Mouse (Mus musculus) lung, postnatal 0 days (tissue): ENCODE measurements around the gene Fndc3b. TPM values are rescaled to one million over a fixed set of nuclear protein-coding genes. Genes with fewer than 3 reads are reported as not detected.

Experiments used
- ATAC-seq: fragments of 200-750 bp; cut with Nextera tagmentation; 2 replicates; pipeline ENCODE4 v1.8.0; 2017; ENCODE audit warnings: moderate library complexity
- DNase-seq: peaks from one replicate; pipeline ENCODE4 v3.0.0-alpha.2; 2016; ENCODE audit warnings: low spot score
- H3K27ac ChIP-seq: fragments of 300-500 bp; sonication (generic); 2 replicates; pipeline ENCODE4 v1.5.1; 2014; ENCODE audit warnings: antibody characterized with exemption, mild to moderate bottlenecking, low read length, mixed read lengths
- H3K27me3 ChIP-seq: fragments of 300-500 bp; sonication (generic); replicated peaks from 2 replicates; pipeline ENCODE4 v1.6.1; 2014; ENCODE audit warnings: low read length, mixed read lengths; ENCODE audit not compliant: insufficient read depth
- H3K36me3 ChIP-seq: fragments of 300-500 bp; sonication (generic); 2 replicates; pipeline ENCODE4 v1.6.1; 2014; ENCODE audit warnings: low read length, mixed read lengths; ENCODE audit not compliant: insufficient read depth
- H3K4me1 ChIP-seq: fragments of 300-500 bp; sonication (generic); 2 replicates; pipeline ENCODE4 v1.6.1; 2014; ENCODE audit warnings: antibody characterized with exemption, low read depth, low read length, mixed read lengths; ENCODE audit not compliant: insufficient read depth
- H3K4me2 ChIP-seq: fragments of 300-500 bp; sonication (generic); replicated peaks from 2 replicates; pipeline ENCODE4 v1.6.1; 2014; ENCODE audit warnings: low read depth, mild to moderate bottlenecking, low read length, moderate library complexity, mixed read lengths
- H3K4me3 ChIP-seq: fragments of 300-500 bp; sonication (generic); 2 replicates; pipeline ENCODE4 v1.5.1; 2014; ENCODE audit warnings: low read depth, low read length
- H3K9ac ChIP-seq: fragments of 300-500 bp; sonication (generic); replicated peaks from 2 replicates; pipeline ENCODE4 v1.6.1; 2014; ENCODE audit warnings: low read depth, mild to moderate bottlenecking
- H3K9me3 ChIP-seq: fragments of 300-500 bp; sonication (generic); 2 replicates; pipeline ENCODE4 v1.6.1; 2016; ENCODE audit warnings: low read length, mixed read lengths
- CTCF ChIP-seq: IDR thresholded peaks from 2 replicates; pipeline ENCODE4 v1.5.1; 2016; ENCODE audit warnings: antibody characterized with exemption, mild to moderate bottlenecking
- EP300 ChIP-seq: IDR thresholded peaks from 2 replicates; pipeline ENCODE4 v1.6.1; 2016; ENCODE audit warnings: antibody characterized with exemption, mild to moderate bottlenecking, control low read depth
- WGBS: fragments of 180-500 bp; shearing (Covaris S2); extraction: QIAGEN DNeasy Blood & Tissue Kit; methylation state at CpG from one replicate; pipeline ENCODE4 v1.1.7; 2014; 5-methylcytosine and 5-hydroxymethylcytosine counted together
- polyA plus RNA-seq: library from polyadenylated mRNA; unstranded; fragments of >200 nt; fragmentation: Nextera tagmentation; extraction: Ambion mirVana; gene quantifications from 2 replicates; pipeline ENCODE4 v1.2.1, GENCODE M21; 2015

Gene Fndc3b
- polyA plus RNA-seq, 1 experiment from 2014 or later, result 28.5 TPM

DNA sequence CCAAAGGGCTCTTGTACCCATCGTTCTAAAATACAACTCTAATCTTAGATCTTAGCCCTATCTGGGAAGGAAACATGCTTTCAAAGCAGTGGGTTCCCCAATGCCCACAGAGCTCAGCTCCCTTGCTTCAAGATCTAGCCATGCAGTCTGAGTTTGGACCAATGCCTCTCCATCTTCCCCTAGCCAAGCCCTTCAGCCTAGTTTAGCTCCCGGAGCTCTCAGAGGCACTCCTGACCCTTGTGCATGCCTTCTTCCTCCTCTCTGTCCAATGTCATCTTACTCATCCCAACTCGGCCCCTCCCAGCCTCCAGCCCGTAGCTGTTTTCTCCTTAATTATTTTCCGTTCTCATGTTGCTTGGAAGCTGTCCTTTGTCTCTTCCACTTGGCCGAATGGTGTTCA, 1.3 kb upstream of the Fndc3b start:
- H3K27ac ChIP-seq, result no peak overlapping the region
- no peaks in the 10 kb centered on the region for H3K9me3 ChIP-seq
- peaks cover 9% of the 10 kb centered on the region; the same call in 1 of the 2 replicates for H3K4me1 ChIP-seq
- no peak overlapping the region for H3K4me3 ChIP-seq
- H3K36me3 ChIP-seq, result no peaks in the 10 kb centered on the region
- no peak overlapping the region for H3K4me2 ChIP-seq
- H3K9ac ChIP-seq, result no peak overlapping the region
- TF ChIP-seq EP300 (no peak), CTCF (no peak)
- no peak for ATAC-seq
- no peak for DNase-seq
- WGBS, result 64% methylated on average over 6 of the region's 6 CpGs
- no peaks in the 10 kb centered on the region for H3K27me3 ChIP-seq

DNA sequence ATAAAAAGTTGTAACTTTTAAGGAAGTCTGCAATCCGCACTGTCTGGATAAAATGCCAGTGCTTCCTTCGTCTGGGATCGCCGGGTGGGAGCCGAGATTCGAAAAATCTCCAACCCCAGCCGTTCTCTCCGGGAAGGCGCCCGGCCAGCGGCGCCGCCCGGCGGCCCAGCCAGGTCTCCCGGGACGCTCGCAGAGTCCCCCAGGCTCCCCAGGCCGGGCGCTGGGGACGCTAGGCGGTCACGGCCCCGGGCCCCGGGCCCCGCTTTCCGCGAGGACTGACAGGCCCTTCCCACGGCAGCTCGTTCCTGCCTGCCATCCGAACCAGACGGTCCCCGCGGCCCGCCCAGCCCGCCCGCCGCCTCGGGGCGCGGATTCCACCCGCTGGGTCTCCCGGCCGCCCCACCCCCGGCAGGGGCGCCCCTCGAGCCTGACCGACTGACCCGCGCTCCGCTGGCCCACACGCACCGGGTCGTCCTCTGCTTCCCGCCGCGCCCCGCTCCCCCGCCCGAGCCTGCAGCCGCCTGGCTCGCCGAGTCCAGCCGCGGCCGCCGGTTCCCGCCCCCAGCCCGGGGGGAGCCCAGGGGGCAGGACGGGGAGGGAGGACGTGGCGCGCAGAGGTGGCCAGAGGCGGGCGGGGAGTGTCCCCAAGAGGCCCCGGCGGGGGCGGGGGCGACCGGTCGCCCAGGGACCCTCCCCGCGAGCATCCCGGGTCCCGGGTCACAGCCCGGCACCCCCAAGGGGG, 1.0 kb downstream of the Fndc3b start:
- Histone ChIP-seq H3K4me2 (peak overlapping the region; percentile 78), H3K9me3 (no peaks in the 10 kb centered on the region), H3K4me3 (peak overlapping the region; percentile 94), H3K4me1 (peaks cover 15% of the 10 kb centered on the region; the same call in 1 of the 2 replicates), H3K9ac (peak overlapping the region; percentile 86), H3K27me3 (no peaks in the 10 kb centered on the region), H3K36me3 (no peaks in the 10 kb centered on the region), H3K27ac (peak overlapping the region; percentile 98)
- ATAC-seq, result peak; percentile 83
- peak; percentile 91 for DNase-seq
- TF ChIP-seq EP300 (no peak), CTCF (peak; percentile 23)
- WGBS, result under 1% methylated on average over 42 of the region's 86 CpGs

DNA sequence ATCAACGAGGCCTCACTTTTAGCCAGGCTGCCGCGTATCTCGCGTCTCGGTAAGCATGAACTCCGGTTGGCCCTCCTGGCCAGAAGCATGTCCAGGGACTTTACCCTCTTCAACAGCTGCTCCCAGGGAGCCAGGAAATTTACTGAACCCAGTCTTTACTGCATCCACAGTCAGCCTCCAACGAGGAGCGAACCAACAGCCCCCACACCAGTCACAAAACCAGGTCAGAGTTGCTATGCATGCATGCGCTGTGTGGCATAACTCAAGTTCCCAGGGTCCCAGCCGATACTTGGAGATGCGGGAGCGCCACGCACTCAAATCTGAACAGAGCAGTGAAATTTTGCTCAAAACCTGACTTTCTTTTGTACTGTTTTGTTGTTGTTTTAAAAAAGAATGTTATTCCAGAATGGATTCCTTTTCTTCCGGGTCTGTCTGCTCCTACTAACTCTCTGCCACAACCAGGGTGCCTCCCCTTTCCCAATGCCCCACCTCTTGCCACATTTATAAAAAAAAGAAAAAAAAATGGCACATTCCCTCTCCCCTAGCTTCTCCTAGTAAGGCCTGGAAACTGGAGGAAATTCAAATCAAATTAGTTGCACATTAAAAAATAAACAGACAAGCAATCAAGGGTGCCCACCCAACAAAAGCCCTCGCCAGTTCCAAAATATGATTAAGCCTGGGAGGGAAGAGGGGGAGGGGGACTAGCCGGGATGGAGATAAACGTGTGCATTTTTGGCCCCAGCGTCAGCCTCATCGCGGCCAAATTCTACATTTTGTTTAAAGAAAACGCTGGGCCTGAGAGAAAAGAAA, 1.8 kb downstream of the Fndc3b start:
- WGBS, result 6% methylated on average over 22 of the region's 22 CpGs
- no peaks in the 10 kb centered on the region for H3K36me3 ChIP-seq
- peaks cover 19% of the 10 kb centered on the region; the same call in 1 of the 2 replicates for H3K4me1 ChIP-seq
- H3K27ac ChIP-seq, result peak overlapping the region; percentile 98
- no peaks in the 10 kb centered on the region for H3K27me3 ChIP-seq
- H3K4me2 ChIP-seq, result peak overlapping the region; percentile 78
- TF ChIP-seq CTCF (no peak), EP300 (peak; percentile 22; the same call in 1 of the 2 replicates)
- no peaks in the 10 kb centered on the region for H3K9me3 ChIP-seq
- H3K9ac ChIP-seq, result peak overlapping the region; percentile 86
- DNase-seq (peak; percentile 87), ATAC-seq (no peak)
- peak overlapping the region; percentile 94 for H3K4me3 ChIP-seq

DNA sequence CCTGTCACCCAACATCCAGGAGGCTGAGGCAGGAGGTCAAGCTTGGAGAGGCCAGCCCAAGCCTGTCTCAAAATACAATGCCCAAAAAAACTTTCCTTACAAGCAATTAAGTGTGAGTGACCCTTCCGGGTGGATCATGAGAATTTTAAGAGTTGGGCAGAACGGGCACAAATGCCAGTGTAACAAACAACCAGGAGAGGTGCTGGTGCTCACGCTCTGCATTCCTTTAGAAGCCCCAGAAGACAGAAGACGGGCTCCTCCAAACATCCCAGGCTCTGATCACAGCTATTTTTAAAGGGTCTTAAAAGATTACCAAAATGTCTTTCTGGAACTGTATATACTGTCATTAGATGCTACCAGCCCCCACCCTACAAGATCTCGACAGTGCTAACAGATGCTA, 2.5 kb downstream of the Fndc3b start:
- Histone ChIP-seq H3K9me3 (no peaks in the 10 kb centered on the region), H3K27ac (peak overlapping the region; percentile 98; the same call in 1 of the 2 replicates), H3K4me2 (peak overlapping the region; percentile 78), H3K27me3 (no peaks in the 10 kb centered on the region), H3K9ac (0 out of 2 replicates have a peak overlapping the region, but pooled peaks have one; percentile 20), H3K36me3 (no peaks in the 10 kb centered on the region), H3K4me3 (peak overlapping the region; percentile 94), H3K4me1 (peaks cover 19% of the 10 kb centered on the region)
- ATAC-seq, result no peak
- WGBS, result 9% methylated on average over 5 of the region's 5 CpGs
- peak; percentile 28 for TF ChIP-seq CTCF
- TF ChIP-seq EP300, result no peak
- DNase-seq, result no peak

DNA sequence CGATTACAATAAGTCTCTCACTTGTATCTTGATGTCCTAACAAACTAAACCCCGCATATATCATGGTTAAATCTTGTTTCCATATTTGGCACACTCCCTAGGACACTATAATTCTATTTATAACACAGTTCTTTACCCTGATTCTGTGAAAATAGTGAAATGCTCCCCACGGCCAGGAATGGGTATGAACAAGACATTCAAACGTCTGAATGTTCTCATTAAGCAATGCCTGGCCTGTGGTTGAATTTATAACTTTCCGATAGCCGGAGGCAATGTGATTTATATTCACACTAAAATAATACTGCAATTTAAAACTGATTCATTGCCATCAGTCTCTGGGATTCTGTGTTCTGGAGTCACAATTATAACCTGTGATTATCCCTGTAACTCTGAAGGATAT, 5.3 kb downstream of the Fndc3b start:
- Histone ChIP-seq H3K4me2 (no peak overlapping the region), H3K4me3 (no peak overlapping the region), H3K27ac (no peak overlapping the region), H3K4me1 (peaks cover 20% of the 10 kb centered on the region), H3K27me3 (no peaks in the 10 kb centered on the region), H3K9ac (no peak overlapping the region), H3K36me3 (no peaks in the 10 kb centered on the region), H3K9me3 (no peaks in the 10 kb centered on the region)
- ATAC-seq, result no peak
- TF ChIP-seq EP300 (no peak), CTCF (no peak)
- WGBS, result 44% methylated on average over 6 of the region's 6 CpGs
- DNase-seq, result no peak

DNA sequence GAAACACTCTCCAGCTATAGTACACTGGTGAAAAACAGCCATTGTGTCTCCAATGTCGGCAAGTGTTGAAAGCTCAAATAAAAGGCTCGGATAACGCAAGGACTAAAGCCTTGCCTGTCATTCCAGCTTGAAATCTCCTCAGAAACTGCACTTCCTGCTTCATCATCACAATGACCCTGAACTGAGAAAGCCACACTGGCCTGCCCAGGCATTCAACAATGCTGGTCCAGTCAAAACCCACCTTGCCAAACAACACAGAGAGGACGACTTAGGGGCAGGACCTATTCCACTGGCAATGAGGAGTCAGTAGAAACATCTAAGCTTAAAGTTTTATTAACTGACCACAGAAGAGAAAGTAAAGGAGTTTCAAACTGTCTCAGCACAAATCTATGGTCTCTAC, 6.1 kb downstream of the Fndc3b start:
- Histone ChIP-seq H3K4me3 (no peak overlapping the region), H3K4me2 (no peak overlapping the region), H3K27me3 (no peaks in the 10 kb centered on the region), H3K9ac (no peak overlapping the region), H3K27ac (peak overlapping the region; percentile 48), H3K9me3 (no peaks in the 10 kb centered on the region), H3K4me1 (peaks cover 25% of the 10 kb centered on the region), H3K36me3 (no peaks in the 10 kb centered on the region)
- DNase-seq (peak; percentile 36), ATAC-seq (no peak)
- TF ChIP-seq CTCF (no peak), EP300 (no peak)
- 35% methylated on average over 4 of the region's 4 CpGs for WGBS
